Mouse (Mus musculus) stomach, embryonic 15.5 days (tissue): ENCODE measurements around the gene Mapt. TPM values are rescaled to one million over a fixed set of nuclear protein-coding genes. Genes with fewer than 3 reads are reported as not detected.

ENCODE experiments used
- ATAC-seq: fragments of 200-750 bp; cut with Nextera tagmentation; 2 replicates; pipeline ENCODE4 v1.8.0; 2017; ENCODE audit warnings: low read depth, moderate number of reproducible peaks, moderate TSS enrichment; ENCODE audit not compliant: insufficient read depth, low FRiP score
- H3K27ac ChIP-seq: fragments of 300-500 bp; sonication (generic); 2 replicates; pipeline ENCODE4 v1.5.1; 2015; ENCODE audit warnings: mild to moderate bottlenecking, inconsistent platforms
- H3K27me3 ChIP-seq: fragments of 300-500 bp; sonication (generic); replicated peaks from 2 replicates; pipeline ENCODE4 v1.6.1; 2015; ENCODE audit warnings: inconsistent platforms
- H3K36me3 ChIP-seq: fragments of 300-500 bp; sonication (generic); 2 replicates; pipeline ENCODE4 v1.6.1; 2015; ENCODE audit warnings: inconsistent platforms
- H3K4me1 ChIP-seq: fragments of 300-500 bp; sonication (generic); 2 replicates; pipeline ENCODE4 v1.6.1; 2015; ENCODE audit warnings: inconsistent platforms
- H3K4me2 ChIP-seq: fragments of 300-500 bp; sonication (generic); 2 replicates; pipeline ENCODE4 v1.6.1; 2015; ENCODE audit warnings: mild to moderate bottlenecking, inconsistent platforms
- H3K4me3 ChIP-seq: fragments of 300-500 bp; sonication (generic); replicated peaks from 2 replicates; pipeline ENCODE4 v1.5.1; 2015; ENCODE audit warnings: inconsistent platforms
- H3K9ac ChIP-seq: fragments of 300-500 bp; sonication (generic); 2 replicates; pipeline ENCODE4 v1.6.1; 2015; ENCODE audit warnings: inconsistent platforms
- H3K9me3 ChIP-seq: fragments of 300-500 bp; sonication (generic); 2 replicates; pipeline ENCODE4 v1.6.1; 2016; ENCODE audit warnings: inconsistent platforms
- WGBS: fragments of 180-500 bp; shearing (Covaris S2); methylation state at CpG from one replicate; pipeline ENCODE4 v1.1.7; 2015; 5-methylcytosine and 5-hydroxymethylcytosine counted together
- polyA plus RNA-seq: library from polyadenylated mRNA; unstranded; fragments of >200 nt; fragmentation: Nextera tagmentation; extraction: Ambion mirVana; gene quantifications from 2 replicates; pipeline ENCODE4 v1.2.1, GENCODE M21; 2015

Mapt gene
- polyA plus RNA-seq, 1 experiment from 2014 or later, result 15.4 TPM

DNA sequence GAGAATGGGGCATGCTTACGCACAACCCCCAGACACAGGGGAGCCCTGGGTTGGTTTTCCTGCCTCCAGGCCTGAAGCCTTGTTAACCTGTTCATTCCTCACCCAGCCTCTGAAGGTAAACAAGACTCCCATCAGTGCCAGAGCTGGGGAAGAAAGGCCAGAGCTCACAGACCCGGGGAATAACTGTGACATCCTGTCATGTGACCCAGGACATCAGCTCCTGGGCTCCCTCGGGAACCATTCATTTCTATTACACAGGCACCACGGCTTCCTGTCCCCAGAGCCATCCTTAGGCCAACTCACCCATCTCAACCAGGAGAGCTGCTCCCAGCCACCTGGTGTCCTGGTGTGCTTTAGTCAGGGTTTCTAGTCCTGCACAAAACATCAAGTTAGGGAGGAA, 27.8 kb downstream of the Mapt start:
- H3K27me3 ChIP-seq, result no peaks in the 10 kb centered on the region
- WGBS, result 43% methylated on average over 4 of the region's 4 CpGs
- no peaks in the 10 kb centered on the region for H3K36me3 ChIP-seq
- H3K27ac ChIP-seq, result no peak overlapping the region
- H3K4me1 ChIP-seq, result no peaks in the 10 kb centered on the region
- no peaks in the 10 kb centered on the region for H3K9me3 ChIP-seq
- no peak overlapping the region for H3K4me2 ChIP-seq
- ATAC-seq, result no peak
- H3K9ac ChIP-seq, result no peak overlapping the region
- H3K4me3 ChIP-seq, result no peak overlapping the region

DNA sequence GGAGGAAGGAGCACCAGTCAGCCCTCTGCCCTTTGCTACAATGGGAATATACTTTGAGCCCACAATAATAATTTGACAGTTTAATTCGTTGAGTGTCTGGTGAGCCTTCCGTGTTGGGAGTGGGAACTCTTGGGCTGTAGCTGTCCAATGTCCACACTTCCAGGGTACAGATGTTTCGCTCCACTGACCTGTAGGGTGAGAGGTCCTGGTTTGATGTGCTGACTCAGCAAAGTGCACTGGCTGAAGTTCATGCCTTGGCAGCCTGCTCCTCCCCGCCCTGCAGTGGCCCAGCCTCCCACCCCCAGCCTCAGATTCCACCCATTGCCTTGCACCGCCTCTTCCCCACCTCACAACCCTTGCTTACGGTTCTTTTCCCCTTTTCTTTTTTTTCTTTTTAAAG, 33.5 kb downstream of the Mapt start:
- Histone ChIP-seq H3K4me2 (no peak overlapping the region), H3K9me3 (no peaks in the 10 kb centered on the region), H3K4me1 (no peaks in the 10 kb centered on the region), H3K27ac (no peak overlapping the region), H3K36me3 (no peaks in the 10 kb centered on the region), H3K4me3 (no peak overlapping the region), H3K27me3 (no peaks in the 10 kb centered on the region), H3K9ac (no peak overlapping the region)
- WGBS, result 78% methylated on average over 6 of the region's 6 CpGs
- no peak for ATAC-seq

DNA sequence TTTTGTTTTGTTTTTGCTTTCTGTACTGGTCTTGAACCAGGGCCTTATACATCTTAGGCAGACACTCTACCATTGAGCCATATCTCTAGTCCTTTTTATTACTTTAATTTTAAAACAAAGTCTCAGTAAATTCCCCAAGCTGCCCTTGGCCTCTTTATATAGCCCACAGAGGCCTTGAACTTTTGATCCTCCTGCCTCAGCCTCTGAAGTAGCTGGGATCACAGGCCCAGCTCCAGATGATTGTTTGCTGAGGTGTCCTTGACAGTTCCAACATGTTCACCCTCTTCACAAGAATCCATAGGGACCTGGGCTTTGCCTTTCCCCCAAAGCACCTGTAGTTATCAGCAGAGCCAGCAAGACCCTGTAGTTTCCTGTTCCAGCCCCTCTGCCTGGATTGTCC, 34.5 kb downstream of the Mapt start:
- Histone ChIP-seq H3K27ac (no peak overlapping the region), H3K9me3 (no peaks in the 10 kb centered on the region), H3K9ac (no peak overlapping the region), H3K4me1 (no peaks in the 10 kb centered on the region), H3K4me3 (no peak overlapping the region), H3K36me3 (no peaks in the 10 kb centered on the region), H3K27me3 (no peaks in the 10 kb centered on the region), H3K4me2 (no peak overlapping the region)
- no peak for ATAC-seq

DNA sequence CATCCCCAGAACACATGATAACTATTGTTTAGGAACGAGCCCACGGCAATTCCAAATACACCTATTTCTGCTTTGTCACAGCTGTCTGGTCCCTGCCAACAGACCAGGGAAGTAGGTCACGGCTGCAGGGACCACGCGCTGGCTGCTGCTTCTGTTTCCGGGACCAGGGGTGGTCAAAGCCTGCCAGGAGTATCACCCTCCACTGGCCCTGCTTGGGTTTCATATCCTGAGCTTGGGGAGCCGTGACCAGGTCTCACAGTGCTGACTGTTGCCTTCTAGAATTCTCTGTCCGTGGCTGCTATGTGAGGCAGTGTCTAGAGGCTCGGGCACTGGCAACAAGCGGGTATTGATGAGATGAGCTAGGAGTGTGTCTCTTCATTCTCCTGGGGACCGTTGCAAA, 36.2 kb downstream of the Mapt start:
- Histone ChIP-seq H3K9me3 (no peaks in the 10 kb centered on the region), H3K27me3 (no peaks in the 10 kb centered on the region), H3K4me2 (no peak overlapping the region), H3K27ac (no peak overlapping the region), H3K4me1 (no peaks in the 10 kb centered on the region), H3K9ac (no peak overlapping the region), H3K4me3 (no peak overlapping the region), H3K36me3 (no peaks in the 10 kb centered on the region)
- no peak for ATAC-seq
- WGBS, result 85% methylated on average over 11 of the region's 11 CpGs

DNA sequence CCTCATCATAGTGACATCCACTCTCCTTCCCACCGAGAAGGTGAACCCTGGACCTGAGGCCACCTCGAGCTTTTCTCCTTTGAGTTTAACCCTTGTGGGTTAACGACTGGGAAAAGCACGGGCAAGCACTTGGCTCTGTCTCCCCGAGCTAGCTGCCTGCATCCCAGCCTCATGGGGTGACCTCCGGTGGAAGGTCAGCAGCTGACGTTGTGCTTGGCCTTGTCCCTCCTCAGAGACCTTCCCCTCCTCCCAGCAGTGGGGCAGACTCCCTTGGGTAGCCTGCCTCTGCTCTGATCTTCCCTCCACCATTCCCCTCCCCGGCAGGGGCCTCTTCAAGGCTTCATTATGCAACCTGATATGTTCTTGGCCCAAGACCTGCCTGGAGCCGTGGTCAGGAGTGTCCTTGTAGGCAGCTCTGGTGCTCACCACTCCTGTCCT, 38.2 kb downstream of the Mapt start:
- Histone ChIP-seq H3K4me3 (no peak overlapping the region), H3K4me1 (no peaks in the 10 kb centered on the region), H3K27me3 (no peaks in the 10 kb centered on the region), H3K4me2 (no peak overlapping the region), H3K36me3 (no peaks in the 10 kb centered on the region), H3K9ac (no peak overlapping the region), H3K9me3 (no peaks in the 10 kb centered on the region), H3K27ac (no peak overlapping the region)
- WGBS, result 45% methylated on average over 9 of the region's 9 CpGs
- no peak for ATAC-seq

DNA sequence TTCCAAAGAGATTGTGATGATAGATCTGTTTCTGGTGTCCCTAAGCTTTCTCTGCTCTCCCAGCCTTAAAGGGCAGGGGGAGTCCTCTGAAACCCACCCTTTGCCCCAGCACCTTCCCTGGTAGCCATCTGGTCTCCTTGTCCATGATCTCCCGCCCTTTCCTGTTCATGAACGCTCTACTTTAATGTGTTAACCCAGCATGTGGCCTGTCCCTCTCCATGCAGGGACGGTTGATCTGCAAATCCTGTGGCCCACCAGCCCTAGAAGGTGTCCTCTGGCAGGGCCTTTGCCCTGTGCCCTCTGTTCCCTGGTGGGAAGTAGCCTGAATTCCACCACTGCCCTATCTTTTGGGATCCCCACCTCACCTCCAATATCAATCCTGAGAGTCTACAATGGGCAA, 39.3 kb downstream of the Mapt start:
- H3K4me2 ChIP-seq, result no peak overlapping the region
- no peaks in the 10 kb centered on the region for H3K9me3 ChIP-seq
- H3K4me1 ChIP-seq, result no peaks in the 10 kb centered on the region
- H3K27ac ChIP-seq, result no peak overlapping the region
- H3K4me3 ChIP-seq, result no peak overlapping the region
- H3K9ac ChIP-seq, result no peak overlapping the region
- WGBS, result 76% methylated on average over 3 of the region's 3 CpGs
- ATAC-seq, result no peak
- no peaks in the 10 kb centered on the region for H3K27me3 ChIP-seq
- H3K36me3 ChIP-seq, result no peaks in the 10 kb centered on the region

DNA sequence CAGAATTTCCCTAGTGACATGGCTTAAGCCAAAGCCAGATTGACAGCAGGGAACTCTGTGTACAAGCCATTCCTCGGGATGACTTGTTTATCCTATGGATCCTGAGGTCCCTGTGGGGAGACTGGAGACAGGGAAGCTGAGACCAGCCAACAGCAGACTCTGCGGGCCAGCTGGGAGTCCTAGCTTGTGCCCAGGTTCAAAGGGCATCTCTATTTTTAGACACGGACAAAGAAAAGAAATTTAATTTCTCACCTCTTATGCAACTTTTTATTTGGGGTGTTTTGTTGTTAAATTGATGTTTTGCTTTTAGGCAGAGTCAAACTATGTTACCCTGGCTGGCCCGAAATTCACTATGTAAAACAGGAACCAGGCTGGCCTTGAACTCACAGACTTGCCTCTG, 39.7 kb downstream of the Mapt start:
- ATAC-seq, result no peak
- Histone ChIP-seq H3K9me3 (no peaks in the 10 kb centered on the region), H3K27ac (no peak overlapping the region), H3K4me2 (no peak overlapping the region), H3K36me3 (no peaks in the 10 kb centered on the region), H3K4me1 (no peaks in the 10 kb centered on the region), H3K27me3 (no peaks in the 10 kb centered on the region), H3K4me3 (no peak overlapping the region), H3K9ac (no peak overlapping the region)
- WGBS, result 64% methylated on average over 4 of the region's 4 CpGs

DNA sequence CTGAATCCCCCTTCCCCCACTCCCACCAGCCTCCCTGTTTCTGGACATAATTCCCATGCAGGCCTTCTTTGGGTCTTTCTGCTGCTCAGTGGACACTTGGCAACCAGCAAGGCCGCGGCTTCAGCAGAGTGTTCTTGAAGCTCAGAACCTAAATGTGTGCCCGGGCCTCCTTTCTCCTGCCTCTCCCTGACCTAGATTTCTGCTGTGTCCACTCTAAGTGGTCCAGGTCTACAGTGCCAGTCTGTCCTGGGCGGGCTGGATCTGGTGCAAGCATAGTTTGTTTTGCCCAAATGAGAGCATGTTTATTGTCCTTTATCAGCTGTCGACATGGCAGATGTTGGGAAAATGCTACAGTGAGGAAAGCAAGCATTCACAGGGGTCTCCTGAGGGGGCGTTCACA, 40.7 kb downstream of the Mapt start:
- no peak overlapping the region for H3K27ac ChIP-seq
- no peaks in the 10 kb centered on the region for H3K4me1 ChIP-seq
- no peak overlapping the region for H3K4me3 ChIP-seq
- 73% methylated on average over 6 of the region's 6 CpGs for WGBS
- no peak for ATAC-seq
- no peak overlapping the region for H3K9ac ChIP-seq
- H3K27me3 ChIP-seq, result no peaks in the 10 kb centered on the region
- no peaks in the 10 kb centered on the region for H3K36me3 ChIP-seq
- H3K4me2 ChIP-seq, result no peak overlapping the region
- no peaks in the 10 kb centered on the region for H3K9me3 ChIP-seq

DNA sequence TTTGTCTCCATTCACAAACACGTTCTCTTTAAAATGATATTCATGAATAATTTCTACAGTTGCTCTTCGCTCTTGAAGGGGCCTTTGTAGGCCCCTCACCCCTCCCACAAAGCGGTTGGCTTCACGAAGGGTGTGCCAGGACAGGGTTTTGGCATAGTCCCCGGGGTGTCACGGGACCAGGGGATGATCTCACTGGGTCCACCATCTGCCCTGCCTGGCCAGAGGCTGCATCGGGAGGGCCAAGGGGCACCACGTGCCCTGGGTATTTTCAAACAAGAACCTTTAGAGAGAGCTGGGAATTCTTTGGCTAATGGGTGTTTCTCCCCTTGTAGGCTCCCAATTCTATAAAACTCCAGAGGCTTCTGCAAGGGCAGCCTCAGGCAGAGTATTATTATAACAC, 41.2 kb downstream of the Mapt start:
- H3K9me3 ChIP-seq, result no peaks in the 10 kb centered on the region
- no peaks in the 10 kb centered on the region for H3K27me3 ChIP-seq
- H3K4me3 ChIP-seq, result no peak overlapping the region
- no peak for ATAC-seq
- H3K9ac ChIP-seq, result no peak overlapping the region
- no peak overlapping the region for H3K27ac ChIP-seq
- no peak overlapping the region for H3K4me2 ChIP-seq
- H3K36me3 ChIP-seq, result no peaks in the 10 kb centered on the region
- WGBS, result 77% methylated on average over 8 of the region's 8 CpGs
- no peaks in the 10 kb centered on the region for H3K4me1 ChIP-seq

DNA sequence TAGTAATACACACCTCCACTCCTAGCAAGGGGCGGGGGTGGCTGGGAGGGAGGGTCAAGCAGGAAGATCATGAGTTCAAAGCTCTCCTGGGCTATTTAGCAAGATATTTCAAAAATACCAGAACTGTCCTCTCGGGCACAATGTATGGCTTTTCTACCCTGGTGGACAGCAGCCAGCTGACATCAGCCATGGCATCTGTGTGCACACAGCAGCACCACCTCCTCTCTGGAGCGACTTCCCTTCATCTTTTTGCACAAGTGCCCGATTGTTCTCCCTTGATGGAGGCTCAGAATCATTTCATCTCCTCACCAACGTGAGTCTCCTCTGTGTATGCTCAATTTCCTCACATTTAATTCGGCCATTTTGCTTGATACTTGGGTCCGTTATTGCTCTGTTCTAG, 44.6 kb downstream of the Mapt start:
- WGBS, result 80% methylated on average over 7 of the region's 7 CpGs
- ATAC-seq, result no peak
- H3K27ac ChIP-seq, result no peak overlapping the region

DNA sequence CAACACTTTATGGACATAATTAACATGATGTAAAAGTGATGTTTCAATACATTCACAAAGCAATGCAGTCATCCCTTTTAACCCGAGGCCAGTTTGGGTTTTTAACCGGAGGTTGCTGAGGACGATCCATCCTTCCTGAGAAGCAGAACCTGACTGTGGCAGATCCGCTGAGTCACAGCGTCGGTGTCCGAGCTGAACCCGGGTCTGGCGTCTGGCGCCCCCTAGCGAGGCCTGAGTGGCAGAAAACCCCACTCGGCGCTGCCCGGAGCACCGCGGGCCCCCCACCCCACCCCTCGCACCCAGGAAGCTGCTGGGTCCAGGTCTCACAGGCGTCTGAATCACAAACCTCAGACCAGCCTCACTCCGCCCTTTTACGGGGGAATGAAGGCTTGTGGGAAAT, 47.0 kb downstream of the Mapt start:
- Histone ChIP-seq H3K27me3 (no peaks in the 10 kb centered on the region), H3K27ac (no peak overlapping the region), H3K9me3 (no peaks in the 10 kb centered on the region), H3K9ac (no peak overlapping the region), H3K4me1 (peaks cover 4% of the 10 kb centered on the region; the same call in 1 of the 2 replicates), H3K36me3 (no peaks in the 10 kb centered on the region), H3K4me2 (peak overlapping the region; percentile 36), H3K4me3 (no peak overlapping the region)
- WGBS, result 6% methylated on average over 20 of the region's 20 CpGs
- no peak for ATAC-seq

More for the DNA sequence above, 44.6 kb downstream of the Mapt start:
- Histone ChIP-seq H3K4me3 (no peak overlapping the region), H3K9me3 (no peaks in the 10 kb centered on the region), H3K36me3 (no peaks in the 10 kb centered on the region), H3K4me2 (no peak overlapping the region), H3K27me3 (no peaks in the 10 kb centered on the region), H3K9ac (no peak overlapping the region), H3K4me1 (peaks cover 4% of the 10 kb centered on the region; the same call in 1 of the 2 replicates)

DNA sequence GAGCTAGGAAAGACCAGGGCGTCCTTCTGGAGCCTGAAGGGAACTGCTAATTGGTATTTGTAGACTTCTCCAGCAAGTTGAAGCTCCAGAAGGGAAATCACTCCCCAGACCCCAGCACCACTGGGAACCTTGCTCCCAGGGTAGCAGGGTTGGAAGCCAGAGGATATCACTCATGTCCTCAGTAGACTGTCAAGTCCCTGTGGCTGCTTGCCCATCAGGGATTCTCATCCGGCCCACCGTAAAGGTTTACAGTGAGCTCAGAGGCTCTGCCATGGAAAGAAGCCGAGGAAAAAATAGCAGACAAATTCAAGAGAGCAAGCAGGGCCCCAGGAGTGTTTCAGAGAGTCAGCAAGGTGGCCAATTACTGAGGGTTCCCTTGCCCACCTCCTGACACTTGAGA, 47.9 kb downstream of the Mapt start:
- H3K4me2 ChIP-seq, result no peak overlapping the region
- H3K9ac ChIP-seq, result no peak overlapping the region
- no peak overlapping the region for H3K27ac ChIP-seq
- no peaks in the 10 kb centered on the region for H3K36me3 ChIP-seq
- peaks cover 4% of the 10 kb centered on the region; the same call in 1 of the 2 replicates for H3K4me1 ChIP-seq
- no peak for ATAC-seq
- H3K9me3 ChIP-seq, result no peaks in the 10 kb centered on the region
- H3K27me3 ChIP-seq, result no peaks in the 10 kb centered on the region
- no peak overlapping the region for H3K4me3 ChIP-seq
- 76% methylated on average over 4 of the region's 4 CpGs for WGBS

DNA sequence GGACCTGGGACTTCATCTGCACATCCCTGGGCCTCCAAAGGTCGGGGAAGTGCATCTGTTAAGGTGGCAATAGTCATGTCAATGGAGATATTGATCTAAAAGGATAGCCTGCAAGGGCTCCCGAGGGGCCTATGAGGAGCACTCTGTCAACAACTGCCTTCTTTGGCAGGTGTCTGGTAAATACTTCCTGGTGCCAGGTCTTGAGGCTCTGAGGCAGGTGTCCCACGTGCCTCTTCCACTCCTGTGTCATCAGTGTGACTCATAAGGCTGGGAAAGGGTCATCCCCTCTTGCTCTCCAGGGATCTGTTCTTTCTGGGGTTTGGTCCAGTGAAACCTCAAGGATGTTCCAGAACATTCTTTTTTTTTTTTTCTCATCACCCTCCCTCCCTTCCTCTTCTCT, 48.3 kb downstream of the Mapt start:
- Histone ChIP-seq H3K27ac (no peak overlapping the region), H3K4me2 (no peak overlapping the region), H3K9ac (no peak overlapping the region), H3K36me3 (no peaks in the 10 kb centered on the region), H3K4me3 (no peak overlapping the region), H3K27me3 (no peaks in the 10 kb centered on the region), H3K9me3 (no peaks in the 10 kb centered on the region), H3K4me1 (peaks cover 4% of the 10 kb centered on the region; the same call in 1 of the 2 replicates)
- 37% methylated on average over 3 of the region's 3 CpGs for WGBS
- ATAC-seq, result no peak
